Comparison of ENCODE assay signal across 10 mouse cellular contexts in genomic region chr11:33827829-33828206, GRCm38 (mm10).
DNase-seq lines count a peak whose midpoint lies in the region; TF ChIP-seq lines count a peak whose summit lies in the region.
"Had no signal": no experiment of that assay in that cellular context is flagged by ENCODE, and none has a peak within 500 bp of the region (broad histone marks: within the 10 kb centered on the region; RNA-seq: fewer than 3 reads in every experiment).

No protein-coding gene starts in this region.

- H3K27ac ChIP-seq in left cerebral cortex, adult 2 months = 0 out of 2 replicates have a peak overlapping the region, but pooled peaks have one; percentile 15
- H3K27ac ChIP-seq in kidney, adult 2 months (ENCODE audit: insufficient read depth, low read depth, low read length) = no peak overlapping the region
- H3K27ac ChIP-seq: limb, embryonic 13.5 days had no signal

- no peaks in the 10 kb centered on the region for H3K36me3 ChIP-seq in kidney, adult 2 months (ENCODE audit: control insufficient read depth, insufficient read depth, low read length)
- H3K36me3 ChIP-seq: limb, embryonic 13.5 days had no signal

- no peak for TF ChIP-seq POLR2A in kidney, adult 2 months (IDR thresholded peaks at IDR 0.05; ENCODE audit: low read depth, low read length)

- no peaks in the 10 kb centered on the region for H3K27me3 ChIP-seq in kidney, adult 2 months (replicated peaks; ENCODE audit: control insufficient read depth, insufficient read depth, low read length)
- H3K27me3 ChIP-seq: limb, embryonic 13.5 days had no signal

- no peaks in the 10 kb centered on the region for H3K4me1 ChIP-seq in kidney, adult 2 months (ENCODE audit: control insufficient read depth, insufficient read depth, low read length)

- intact Hi-C loops in left cerebral cortex, adult 2 months (cut with DNase I) = no loop called here
- intact Hi-C loops in heart, postnatal 36 days (cut with DNase I) = no loop called here

- no peak overlapping the region for H3K4me3 ChIP-seq in left cerebral cortex, adult 2 months
- no peak overlapping the region for H3K4me3 ChIP-seq in kidney, adult 2 months (ENCODE audit: insufficient read depth, low read depth, low read length)
- H3K4me3 ChIP-seq: limb, embryonic 13.5 days had no signal

- 79% methylated on average over 6 of the region's 6 CpGs for WGBS in kidney, adult 2 months

- TF ChIP-seq CTCF in left cerebral cortex, adult 2 months (IDR thresholded peaks at IDR 0.05) = no peak
- no peak for TF ChIP-seq CTCF in kidney, adult 2 months (conservative IDR thresholded peaks at IDR 0.05; ENCODE audit: insufficient read depth, insufficient read length, low read depth, low read length)

- peak in 1 of 2 experiments; percentile 18 for DNase-seq in left cerebral cortex, adult 2 months (ENCODE audit: extremely low spot score in 1 of 2, low spot score in 2 of 2)
- no peak for DNase-seq in left cerebral cortex, adult 11 months (ENCODE audit: low spot score)
- peak; percentile 98 for DNase-seq in cerebellum, postnatal 14 days
- DNase-seq in layer of hippocampus, adult 9-11 months = peak; percentile 54
- DNase-seq in right cerebral cortex, postnatal 14 days = peak; percentile 26
- DNase-seq in spleen, postnatal 4 days (ENCODE audit: low spot score in 2 of 2) = no peak
- DNase-seq in kidney, adult 2 months = no peak
- no peak for DNase-seq in heart, postnatal 36 days
- DNase-seq: thymus, postnatal 25 days had no signal

Comparison
In these comparisons a context has a peak if more than half of its experiments do, and no peak if none do; other contexts are left out.
1. DNase-seq: peak in cerebellum, postnatal 14 days (2 of 2), layer of hippocampus, adult 9-11 months (single experiment) and right cerebral cortex, postnatal 14 days (single experiment); none in left cerebral cortex, adult 11 months (single experiment), spleen, postnatal 4 days (0 of 2), kidney, adult 2 months (single experiment) and heart, postnatal 36 days (0 of 2).